Mouse (Mus musculus): ENCODE results near the gene Snx25. TPM values are rescaled to one million over a fixed set of nuclear protein-coding genes. Genes with fewer than 3 reads are reported as not detected.
A peak's percentile ranks its signal among the peaks of the same experiment; 100 is the strongest.
"Not testable (repeated sequence)": the region's sequence is repeated elsewhere in the genome, so short reads cannot be mapped to it uniquely, and the experiment has no call there.

Snx25 gene
- polyA plus RNA-seq, 1 experiment from 2014 or later: 6.3 TPM

DNA sequence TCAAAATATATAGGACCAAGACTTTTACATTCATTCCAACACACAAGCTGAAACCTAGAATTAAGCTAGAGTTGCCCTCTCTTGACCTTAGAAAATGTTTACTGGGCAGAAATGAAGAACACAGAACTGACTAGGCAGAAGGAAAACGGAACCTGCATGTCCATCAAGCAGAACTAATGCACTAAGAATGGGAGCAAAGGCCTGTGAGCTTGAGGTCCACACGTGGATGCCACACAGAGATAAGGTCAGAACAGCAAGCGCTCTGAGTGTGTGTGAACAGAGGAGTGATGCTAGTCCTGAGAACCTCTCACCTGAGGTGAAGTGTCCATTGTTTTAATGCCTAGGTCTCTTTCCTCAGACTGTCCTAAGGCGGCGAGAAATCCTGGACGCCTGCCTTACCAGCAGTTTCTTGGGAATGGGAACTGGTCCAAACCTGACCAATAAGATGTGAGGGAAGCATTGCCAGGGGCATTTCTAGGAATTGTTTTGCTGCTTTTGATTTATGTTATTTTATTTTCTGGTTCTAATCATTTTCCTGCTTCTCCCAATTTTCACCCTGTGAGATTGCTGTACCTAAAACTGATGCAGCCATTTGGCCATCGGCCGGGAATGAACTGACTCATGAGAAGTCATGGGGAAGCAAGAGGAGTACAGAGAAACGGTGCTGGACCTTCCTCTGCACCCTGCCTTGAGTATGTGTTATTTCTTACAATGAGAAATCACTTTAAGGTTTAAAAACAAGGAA lies 11.4 kb downstream of the Snx25 start:
- 0 out of 2 replicates have a peak, but pooled peaks cover 3% of the 10 kb centered on the region for H3K4me1 ChIP-seq (replicated peaks; ENCODE audit: insufficient read depth, low read length)
- H3K27ac ChIP-seq: no peak overlapping the region
- ATAC-seq (replicated peaks; ENCODE audit: low FRiP score, low read depth) (0 out of 2 replicates have a peak, but pooled peaks have one; percentile 46), DNase-seq (ENCODE audit: low spot score) (no peak)
- no peaks in the 10 kb centered on the region for H3K36me3 ChIP-seq (ENCODE audit: insufficient read depth, low read length)
- H3K27me3 ChIP-seq (ENCODE audit: insufficient read depth, low read length): no peaks in the 10 kb centered on the region
- H3K4me3 ChIP-seq (replicated peaks; ENCODE audit: low read depth, low read length): no peak overlapping the region
- H3K4me2 ChIP-seq (ENCODE audit: low read length): no peak overlapping the region
- H3K9ac ChIP-seq (ENCODE audit: low read depth, low read length): no peak overlapping the region
- 74% methylated on average over 9 of the region's 9 CpGs for WGBS
- no peak for TF ChIP-seq CTCF (IDR thresholded peaks at IDR 0.05; ENCODE audit: low read depth)
- no peaks in the 10 kb centered on the region for H3K9me3 ChIP-seq (replicated peaks; ENCODE audit: low read length)

DNA sequence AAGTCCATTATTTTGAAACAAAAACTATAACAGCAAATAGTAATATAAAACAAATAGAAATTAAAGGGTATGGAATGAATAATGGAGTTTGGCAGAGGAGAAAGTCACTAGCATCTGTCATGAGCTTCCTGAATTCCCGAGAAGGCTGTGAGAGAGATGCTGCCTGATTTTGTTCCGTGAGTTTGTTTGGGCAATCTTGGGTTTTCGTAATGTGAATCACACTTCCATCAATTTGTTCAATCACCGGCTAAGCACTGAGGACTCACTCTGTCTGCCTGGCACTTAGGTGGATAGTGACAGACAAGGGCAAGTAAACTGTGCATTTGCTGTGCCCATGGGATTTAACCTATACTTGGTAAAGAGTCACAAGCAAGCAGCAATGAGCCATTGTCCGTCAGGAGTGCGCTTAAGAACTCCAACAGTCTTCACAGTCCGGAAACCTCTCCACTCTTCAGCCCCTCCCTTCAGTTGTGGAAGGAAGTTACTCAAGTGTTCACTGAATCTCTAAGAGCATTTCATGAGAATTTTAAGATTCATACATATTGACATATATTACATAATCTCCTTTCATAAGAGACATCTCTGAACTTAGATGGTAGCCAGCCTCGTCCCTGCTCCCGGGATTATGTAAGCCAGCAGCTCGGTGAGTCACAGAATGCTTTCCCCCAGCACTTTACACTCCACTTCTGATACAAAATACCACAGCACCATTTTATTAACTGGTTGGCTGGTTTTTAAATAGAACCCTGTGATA lies 13.9 kb downstream of the Snx25 start:
- Histone ChIP-seq H3K9me3 (replicated peaks; ENCODE audit: low read length) (no peaks in the 10 kb centered on the region), H3K4me2 (ENCODE audit: low read length) (no peak overlapping the region), H3K27me3 (ENCODE audit: insufficient read depth, low read length) (no peaks in the 10 kb centered on the region), H3K27ac (no peak overlapping the region), H3K4me1 (replicated peaks; ENCODE audit: insufficient read depth, low read length) (0 out of 2 replicates have a peak, but pooled peaks cover 3% of the 10 kb centered on the region), H3K4me3 (replicated peaks; ENCODE audit: low read depth, low read length) (no peak overlapping the region), H3K36me3 (ENCODE audit: insufficient read depth, low read length) (no peaks in the 10 kb centered on the region), H3K9ac (ENCODE audit: low read depth, low read length) (no peak overlapping the region)
- DNase-seq (ENCODE audit: low spot score) (no peak), ATAC-seq (replicated peaks; ENCODE audit: low FRiP score, low read depth) (no peak)
- WGBS: 75% methylated on average over 10 of the region's 10 CpGs
- no peak for TF ChIP-seq CTCF (IDR thresholded peaks at IDR 0.05; ENCODE audit: low read depth)

DNA sequence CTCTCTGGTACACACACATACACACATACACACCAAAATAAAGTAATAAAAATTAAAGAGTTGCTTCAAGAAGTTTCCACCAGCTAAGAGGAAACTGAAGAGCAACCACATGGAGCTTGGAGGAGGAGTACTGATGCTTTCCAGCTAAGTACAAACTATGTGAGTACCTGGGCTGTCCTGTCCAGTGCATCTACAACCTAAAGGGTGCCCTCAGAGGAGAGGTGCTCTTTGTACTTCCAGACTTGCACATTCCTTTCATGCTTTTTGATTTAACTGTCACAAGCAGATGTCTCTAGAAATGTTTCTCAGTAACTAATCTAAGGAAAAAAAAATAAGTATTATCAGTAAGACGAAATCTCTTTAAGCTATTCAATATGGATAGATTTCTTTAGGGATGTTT lies 14.6 kb downstream of the Snx25 start:
- no peak overlapping the region for H3K4me2 ChIP-seq (ENCODE audit: low read length)
- DNase-seq (ENCODE audit: low spot score): no peak
- H3K9ac ChIP-seq (ENCODE audit: low read depth, low read length): no peak overlapping the region
- H3K9me3 ChIP-seq (replicated peaks; ENCODE audit: low read length): no peaks in the 10 kb centered on the region
- no peaks in the 10 kb centered on the region for H3K36me3 ChIP-seq (ENCODE audit: insufficient read depth, low read length)
- WGBS: 91% methylated on average over 1 of the region's 1 CpGs
- no peak for ATAC-seq (replicated peaks; ENCODE audit: low FRiP score, low read depth)
- no peaks in the 10 kb centered on the region for H3K27me3 ChIP-seq (ENCODE audit: insufficient read depth, low read length)
- no peak overlapping the region for H3K27ac ChIP-seq
- no peak overlapping the region for H3K4me3 ChIP-seq (replicated peaks; ENCODE audit: low read depth, low read length)
- 0 out of 2 replicates have a peak, but pooled peaks cover 3% of the 10 kb centered on the region for H3K4me1 ChIP-seq (replicated peaks; ENCODE audit: insufficient read depth, low read length)
- TF ChIP-seq CTCF (IDR thresholded peaks at IDR 0.05; ENCODE audit: low read depth): no peak

DNA sequence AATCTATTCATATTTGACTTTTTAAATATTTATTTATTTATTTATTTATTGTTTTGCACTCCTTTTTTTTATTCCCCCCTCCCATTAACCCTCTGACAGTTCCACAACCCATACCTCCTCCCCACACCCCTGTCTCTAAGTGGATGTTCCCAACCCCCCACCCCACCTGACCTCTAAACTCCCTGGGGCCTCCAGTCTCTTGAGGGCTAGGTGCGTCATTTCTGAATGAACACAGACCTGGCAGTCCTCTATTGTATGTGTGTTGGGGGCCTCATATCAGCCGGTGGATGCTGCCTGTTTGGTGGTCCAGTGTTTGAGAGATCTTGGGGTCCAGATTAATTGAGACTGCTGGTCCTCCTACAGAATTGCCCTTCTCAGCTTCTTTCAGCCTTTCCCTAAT lies 16.4 kb downstream of the Snx25 start:
- H3K9me3 ChIP-seq (replicated peaks; ENCODE audit: low read length); H3K27ac ChIP-seq; H3K4me3 ChIP-seq (replicated peaks; ENCODE audit: low read depth, low read length); DNase-seq (ENCODE audit: low spot score); ATAC-seq (replicated peaks; ENCODE audit: low FRiP score, low read depth); H3K27me3 ChIP-seq (ENCODE audit: insufficient read depth, low read length); H3K4me1 ChIP-seq (replicated peaks; ENCODE audit: insufficient read depth, low read length); H3K4me2 ChIP-seq (ENCODE audit: low read length); H3K36me3 ChIP-seq (ENCODE audit: insufficient read depth, low read length); H3K9ac ChIP-seq (ENCODE audit: low read depth, low read length): not testable (repeated sequence)
- 100% methylated on average over 2 of the region's 2 CpGs for WGBS

DNA sequence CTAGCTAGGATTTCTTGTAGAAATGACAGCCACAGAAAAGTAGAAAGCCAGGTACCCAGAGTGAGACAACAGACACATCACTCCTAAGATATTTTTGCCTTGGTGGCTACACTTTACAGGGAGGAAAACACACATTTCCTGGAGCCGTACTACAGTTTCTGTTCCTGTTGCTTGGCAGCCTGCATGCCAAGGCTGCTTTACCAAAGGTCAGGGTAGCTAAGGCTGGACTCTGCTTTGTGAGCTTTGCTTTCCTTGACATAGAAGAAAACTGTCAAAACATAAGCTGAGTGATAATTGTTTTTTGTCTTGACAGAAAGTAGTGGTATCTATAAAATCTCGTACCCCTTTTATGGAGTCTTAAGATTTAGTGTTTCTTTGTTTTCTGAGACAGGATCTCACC lies 21.5 kb downstream of the Snx25 start:
- no peak for ATAC-seq (replicated peaks; ENCODE audit: low FRiP score, low read depth)

DNA sequence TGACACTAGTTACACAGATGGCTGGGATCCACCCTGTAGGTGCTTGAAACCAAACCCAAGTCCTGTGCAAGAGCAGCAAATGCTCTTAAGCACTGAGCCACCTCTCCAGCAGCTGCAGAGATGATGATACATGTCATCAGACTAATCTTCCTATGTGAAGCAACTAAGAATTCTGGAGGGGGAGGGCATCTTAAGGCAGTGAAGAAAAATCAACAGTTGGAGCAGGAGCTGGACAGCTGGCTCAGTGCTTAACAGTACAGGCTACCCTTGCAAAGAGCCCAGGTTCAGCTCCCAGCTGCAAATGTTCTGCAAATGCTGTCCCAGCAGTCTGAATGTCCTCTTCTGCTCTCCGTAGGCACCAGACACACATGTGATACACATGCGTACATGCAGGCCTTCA lies 29.5 kb downstream of the Snx25 start:
- DNase-seq (ENCODE audit: low spot score): no peak
- Histone ChIP-seq H3K9me3 (replicated peaks; ENCODE audit: low read length) (no peaks in the 10 kb centered on the region), H3K4me1 (replicated peaks; ENCODE audit: insufficient read depth, low read length) (no peaks in the 10 kb centered on the region), H3K36me3 (ENCODE audit: insufficient read depth, low read length) (0 out of 2 replicates have a peak, but pooled peaks cover 3% of the 10 kb centered on the region), H3K27ac (no peak overlapping the region), H3K4me3 (replicated peaks; ENCODE audit: low read depth, low read length) (no peak overlapping the region), H3K4me2 (ENCODE audit: low read length) (no peak overlapping the region), H3K9ac (ENCODE audit: low read depth, low read length) (no peak overlapping the region), H3K27me3 (ENCODE audit: insufficient read depth, low read length) (no peaks in the 10 kb centered on the region)
- ATAC-seq (replicated peaks; ENCODE audit: low FRiP score, low read depth): no peak
- WGBS: 94% methylated on average over 2 of the region's 2 CpGs
- no peak for TF ChIP-seq CTCF (IDR thresholded peaks at IDR 0.05; ENCODE audit: low read depth)

More for the DNA sequence above, 21.5 kb downstream of the Snx25 start:
- no peak overlapping the region for H3K4me3 ChIP-seq (replicated peaks; ENCODE audit: low read depth, low read length)
- WGBS: 51% methylated on average over 2 of the region's 2 CpGs
- no peak overlapping the region for H3K9ac ChIP-seq (ENCODE audit: low read depth, low read length)
- DNase-seq (ENCODE audit: low spot score): no peak
- H3K9me3 ChIP-seq (replicated peaks; ENCODE audit: low read length): no peaks in the 10 kb centered on the region
- no peaks in the 10 kb centered on the region for H3K4me1 ChIP-seq (replicated peaks; ENCODE audit: insufficient read depth, low read length)
- H3K27ac ChIP-seq: no peak overlapping the region
- H3K4me2 ChIP-seq (ENCODE audit: low read length): no peak overlapping the region
- no peaks in the 10 kb centered on the region for H3K36me3 ChIP-seq (ENCODE audit: insufficient read depth, low read length)
- H3K27me3 ChIP-seq (ENCODE audit: insufficient read depth, low read length): no peaks in the 10 kb centered on the region
- TF ChIP-seq CTCF (IDR thresholded peaks at IDR 0.05; ENCODE audit: low read depth): no peak
